Mouse (Mus musculus): ENCODE data around the gene Dap3.

- TF ChIP-seq POLR2A (IDR thresholded peaks at IDR 0.05; ENCODE audit: low read depth, low read length) (no peak), CTCF (IDR thresholded peaks at IDR 0.05; ENCODE audit: extremely low read depth, insufficient read depth, insufficient read length, insufficient replicate concordance) (no peak)
These were observed 29.6 kb downstream of the Dap3 start for GRCm38 (mm10) chr3:88921411-88921810.

Data from spleen, adult 2 months (tissue).